Mouse (Mus musculus): Measurements from ENCODE around the gene Disc1.

Disc1 gene

DNA sequence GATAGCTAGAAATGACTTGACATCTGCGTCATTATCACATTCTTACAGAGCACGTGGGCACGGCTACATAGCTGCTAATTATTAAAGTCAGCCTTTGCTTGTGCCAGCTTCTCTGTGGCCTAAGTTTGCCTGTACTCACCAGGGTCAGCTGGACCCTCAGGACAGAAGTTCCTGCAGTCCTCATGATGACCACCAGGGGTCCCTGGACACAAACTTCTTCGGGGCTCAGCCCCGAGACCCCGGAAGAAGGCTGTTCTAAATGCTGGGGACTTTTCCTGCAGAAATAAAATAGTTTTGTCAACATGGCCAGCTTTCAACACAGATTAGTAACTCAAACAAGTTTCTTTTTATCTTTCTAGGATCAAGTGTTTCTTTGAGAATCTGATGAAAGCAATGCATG, 74.3 kb downstream of the Disc1 start:
- peak; percentile 12 for DNase-seq (ENCODE audit: low spot score)

DNA sequence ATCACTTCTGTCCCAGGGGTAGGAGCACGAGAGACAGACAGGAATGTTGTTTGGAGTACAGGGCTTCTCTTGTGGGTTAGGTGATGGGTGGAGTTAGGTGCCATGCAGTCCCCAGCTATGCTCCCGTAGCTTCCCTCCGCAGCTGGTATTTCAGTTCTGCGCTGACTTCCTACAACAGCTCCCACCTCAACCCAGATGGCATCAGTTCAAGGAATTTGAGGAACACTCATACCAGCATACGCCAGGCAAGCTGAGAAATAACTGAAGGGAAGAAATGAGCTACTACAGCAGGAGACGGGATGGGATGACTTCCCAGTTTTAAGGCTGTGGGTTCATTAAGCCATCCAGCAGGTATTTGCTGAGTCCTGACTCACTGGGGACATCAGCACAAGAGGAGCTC, 76.8 kb downstream of the Disc1 start:
- no peak for DNase-seq (ENCODE audit: low spot score)

DNA sequence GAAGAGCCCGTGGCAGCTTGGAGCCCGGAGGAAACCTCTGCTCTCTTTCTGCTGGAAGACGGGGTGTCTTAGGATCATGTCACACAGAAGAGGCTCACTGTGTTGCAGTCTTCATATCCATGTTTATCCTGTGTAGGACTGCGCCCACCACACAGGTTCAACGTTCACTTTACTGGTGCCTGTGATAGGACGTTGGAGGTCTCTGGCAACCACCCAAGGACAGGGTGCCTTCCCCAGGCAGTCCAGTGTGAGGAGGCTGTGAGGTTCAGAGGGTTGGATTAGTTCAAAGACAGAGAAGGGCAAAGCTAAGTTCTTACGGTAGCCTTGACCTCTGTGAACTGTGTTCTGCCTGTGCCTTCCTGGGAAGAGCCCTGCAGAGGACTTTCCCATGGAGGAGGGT, 77.3 kb downstream of the Disc1 start:
- no peak for DNase-seq (ENCODE audit: low spot score)

DNA sequence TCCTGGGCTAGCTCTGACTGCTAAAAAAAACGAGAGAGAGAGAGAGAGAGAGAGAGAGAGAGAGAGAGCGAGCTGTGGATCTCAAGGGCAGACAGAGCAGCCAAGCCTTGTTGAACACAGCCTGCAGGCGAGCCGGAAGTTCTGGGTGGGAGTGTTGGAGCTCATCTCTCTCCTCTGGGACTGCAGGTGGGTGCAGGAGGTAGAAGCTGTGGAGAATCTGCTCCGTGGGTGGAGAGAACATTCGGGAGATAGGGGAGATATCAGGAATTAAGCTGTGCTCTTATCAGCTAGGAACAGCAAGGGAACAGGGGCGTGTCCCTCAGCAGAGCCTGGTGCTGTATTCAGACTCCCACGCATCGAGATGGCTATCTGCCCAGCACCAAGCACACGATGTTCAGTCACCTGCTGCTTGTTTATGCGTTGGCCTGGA, 79.7 kb downstream of the Disc1 start:
- DNase-seq (ENCODE audit: low spot score), result peak; percentile 68

DNA sequence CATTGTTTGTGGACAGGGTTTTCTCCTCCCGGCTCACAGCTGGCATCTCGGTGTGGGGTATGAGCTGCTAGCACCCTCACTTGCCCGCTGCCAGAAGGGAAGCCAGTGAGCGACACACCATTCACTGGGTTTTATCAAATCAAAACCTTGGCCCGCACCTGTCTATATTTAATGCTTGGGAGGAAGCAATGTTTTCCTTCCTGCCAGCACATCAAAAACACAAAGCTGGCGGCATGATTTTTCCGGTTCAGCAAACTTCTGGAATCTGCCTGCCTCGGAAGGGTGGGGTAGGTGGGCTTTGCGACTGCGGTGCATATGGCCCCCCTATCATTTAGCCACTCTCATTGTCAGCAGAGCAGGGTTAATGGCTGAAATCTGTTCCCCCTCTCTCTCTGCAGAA, 80.9 kb downstream of the Disc1 start:
- DNase-seq (ENCODE audit: low spot score), result no peak

DNA sequence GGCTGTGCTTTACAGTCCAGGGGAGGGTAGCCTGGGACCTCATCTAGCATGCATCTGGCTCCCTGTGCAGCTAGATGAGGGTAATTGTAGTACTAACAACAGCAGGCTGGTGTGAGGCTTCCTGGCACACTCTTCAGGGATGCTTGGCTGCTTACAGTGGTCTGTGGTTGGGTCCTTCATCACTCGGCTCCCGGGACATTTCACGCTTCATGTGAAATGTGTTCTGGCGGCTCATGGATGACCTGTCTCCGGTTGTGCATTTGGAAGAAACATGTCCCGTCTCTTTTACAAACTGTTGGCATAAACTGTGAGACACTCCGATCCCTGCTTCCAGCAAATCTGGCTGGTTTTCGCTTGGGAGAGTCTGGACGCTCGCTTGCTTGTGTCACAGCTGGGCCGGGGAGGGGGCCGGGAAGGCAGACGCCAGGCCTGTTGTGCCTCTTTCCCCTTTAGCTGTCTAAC, 85.7 kb downstream of the Disc1 start:
- no peak for DNase-seq (ENCODE audit: low spot score)

DNA sequence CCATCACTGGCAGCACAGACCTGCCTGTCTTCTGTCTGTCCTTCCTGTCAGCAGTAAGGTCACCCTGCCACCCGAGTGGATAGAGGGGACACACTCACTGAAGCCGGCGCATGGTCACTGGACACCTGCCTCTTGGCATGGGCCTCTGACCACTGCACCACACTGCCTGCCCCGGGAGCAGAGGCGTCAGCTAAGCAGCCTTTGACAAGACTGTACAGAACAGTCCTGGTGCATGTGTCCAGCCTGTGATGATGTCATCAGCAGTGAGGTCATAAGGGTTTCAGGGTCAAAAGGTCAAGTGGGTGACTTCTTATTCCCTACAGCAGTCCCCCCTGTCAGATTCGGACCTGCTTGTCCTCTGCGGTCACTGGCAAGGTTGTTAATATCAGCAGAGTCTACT, 87.0 kb downstream of the Disc1 start:
- no peak for DNase-seq (ENCODE audit: low spot score)

DNA sequence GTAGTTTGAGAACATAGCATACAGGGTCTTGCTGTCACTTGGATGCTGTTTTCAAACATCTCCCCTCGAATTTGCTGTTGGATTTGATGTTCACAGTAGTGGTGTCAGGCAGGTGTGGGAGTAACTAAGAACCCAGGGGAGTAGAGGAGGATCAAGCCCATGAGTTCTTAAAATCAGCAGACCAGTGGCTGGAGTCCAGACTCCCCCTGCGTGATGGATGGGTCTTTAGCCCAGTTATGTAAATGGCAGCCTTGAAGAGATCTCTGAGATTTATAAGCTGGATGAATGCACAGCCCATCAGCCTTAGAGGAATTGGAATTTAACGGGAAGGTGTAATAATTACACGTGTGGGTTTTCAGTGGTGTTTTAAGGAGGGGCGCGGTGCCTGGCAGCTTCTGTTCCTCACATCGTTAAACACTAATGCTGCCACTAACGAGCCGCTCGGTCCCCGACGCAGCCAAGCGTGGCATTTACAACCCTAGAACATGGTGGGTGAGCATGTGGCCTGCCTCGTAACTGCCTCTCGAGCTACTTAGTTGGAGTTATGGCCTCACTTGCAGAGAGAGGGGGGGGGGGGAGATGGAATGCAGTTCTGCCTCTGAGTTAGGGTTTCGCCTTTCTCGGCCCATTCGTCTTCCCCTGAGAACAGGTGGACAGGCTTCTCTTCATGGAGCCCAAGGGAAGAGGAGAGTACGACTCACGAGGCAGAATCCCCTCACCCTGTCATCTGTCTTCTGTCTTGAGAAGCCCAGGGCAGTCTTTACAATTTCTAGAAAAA, 103.1 kb downstream of the Disc1 start:
- DNase-seq (ENCODE audit: low spot score), result no peak

DNA sequence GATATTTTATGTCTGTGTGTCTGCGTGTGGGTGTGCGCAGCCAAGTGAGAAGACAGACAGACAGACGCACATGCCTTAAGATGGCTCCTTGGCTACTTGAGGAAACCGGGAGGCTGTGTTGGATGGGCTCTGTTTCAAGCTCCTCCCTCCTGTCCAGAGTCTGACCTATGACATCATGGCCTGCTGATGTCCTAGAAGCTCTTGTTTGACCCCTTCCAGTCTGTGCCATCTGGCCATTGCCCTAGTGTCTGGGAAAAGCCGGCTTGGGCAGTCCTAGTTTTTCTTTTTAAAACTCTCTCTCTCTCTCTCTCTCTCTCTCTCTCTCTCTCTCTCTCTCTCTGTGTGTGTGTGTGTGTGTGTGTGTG, 103.6 kb downstream of the Disc1 start:
- no peak for DNase-seq (ENCODE audit: low spot score)

DNA sequence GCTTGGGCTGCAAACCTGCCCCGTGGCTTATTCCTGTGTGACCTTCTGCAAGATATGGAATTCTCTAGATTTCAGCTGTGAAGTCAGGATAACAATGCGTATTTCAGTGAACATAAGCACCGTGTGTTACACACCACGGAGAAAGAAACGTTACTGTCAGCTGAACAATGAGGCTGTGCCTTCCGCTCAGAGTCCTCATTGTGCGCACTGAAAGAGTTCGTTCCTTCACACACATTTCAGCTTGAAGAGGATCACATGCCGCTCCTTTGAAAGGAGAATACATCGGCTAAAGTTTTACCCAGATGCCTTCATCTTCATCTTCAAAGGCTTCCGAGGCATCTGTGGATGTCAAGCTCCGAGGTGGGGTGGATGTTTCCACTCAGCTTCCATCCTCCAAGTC, 105.4 kb downstream of the Disc1 start:
- no peak for DNase-seq (ENCODE audit: low spot score)

DNA sequence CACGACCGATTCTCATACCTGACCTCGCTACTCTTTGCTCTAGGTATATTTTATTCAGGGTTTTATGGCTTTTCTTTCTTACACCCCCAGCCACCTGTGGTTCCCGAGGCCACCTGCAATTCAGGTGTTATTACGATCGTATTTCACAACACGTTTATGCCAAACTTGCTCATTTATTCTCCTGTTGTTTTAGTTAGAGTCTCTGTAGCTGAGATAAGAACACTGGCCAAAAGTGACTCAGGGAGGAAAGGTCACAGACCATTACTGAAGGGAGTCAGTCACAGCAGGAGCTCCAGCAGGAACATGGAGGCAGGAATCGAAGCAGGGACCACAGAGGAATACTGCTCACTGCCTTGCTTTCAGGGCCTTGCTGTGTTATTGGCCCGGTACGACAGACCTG, 109.5 kb downstream of the Disc1 start:
- no peak for DNase-seq (ENCODE audit: low spot score)

DNA sequence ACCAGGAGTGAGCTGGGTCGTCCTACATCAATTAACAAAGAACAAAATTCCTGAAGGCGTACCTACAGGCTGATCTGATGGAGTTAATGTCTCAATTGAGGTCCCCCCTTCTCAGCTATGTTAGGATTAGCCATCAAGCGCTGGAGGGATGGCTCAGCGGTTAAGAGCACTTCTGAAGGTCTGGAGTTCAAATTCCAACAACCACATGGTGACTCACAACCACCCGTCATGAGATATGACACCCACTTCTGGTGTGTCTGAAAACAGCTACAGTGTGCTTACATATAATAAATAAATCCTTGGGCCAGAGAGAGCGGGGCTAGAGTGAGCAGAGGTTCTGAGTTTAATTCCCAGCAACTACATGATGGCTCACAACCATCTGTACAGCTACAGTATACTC, 109.9 kb downstream of the Disc1 start:
- no peak for DNase-seq (ENCODE audit: low spot score)

DNA sequence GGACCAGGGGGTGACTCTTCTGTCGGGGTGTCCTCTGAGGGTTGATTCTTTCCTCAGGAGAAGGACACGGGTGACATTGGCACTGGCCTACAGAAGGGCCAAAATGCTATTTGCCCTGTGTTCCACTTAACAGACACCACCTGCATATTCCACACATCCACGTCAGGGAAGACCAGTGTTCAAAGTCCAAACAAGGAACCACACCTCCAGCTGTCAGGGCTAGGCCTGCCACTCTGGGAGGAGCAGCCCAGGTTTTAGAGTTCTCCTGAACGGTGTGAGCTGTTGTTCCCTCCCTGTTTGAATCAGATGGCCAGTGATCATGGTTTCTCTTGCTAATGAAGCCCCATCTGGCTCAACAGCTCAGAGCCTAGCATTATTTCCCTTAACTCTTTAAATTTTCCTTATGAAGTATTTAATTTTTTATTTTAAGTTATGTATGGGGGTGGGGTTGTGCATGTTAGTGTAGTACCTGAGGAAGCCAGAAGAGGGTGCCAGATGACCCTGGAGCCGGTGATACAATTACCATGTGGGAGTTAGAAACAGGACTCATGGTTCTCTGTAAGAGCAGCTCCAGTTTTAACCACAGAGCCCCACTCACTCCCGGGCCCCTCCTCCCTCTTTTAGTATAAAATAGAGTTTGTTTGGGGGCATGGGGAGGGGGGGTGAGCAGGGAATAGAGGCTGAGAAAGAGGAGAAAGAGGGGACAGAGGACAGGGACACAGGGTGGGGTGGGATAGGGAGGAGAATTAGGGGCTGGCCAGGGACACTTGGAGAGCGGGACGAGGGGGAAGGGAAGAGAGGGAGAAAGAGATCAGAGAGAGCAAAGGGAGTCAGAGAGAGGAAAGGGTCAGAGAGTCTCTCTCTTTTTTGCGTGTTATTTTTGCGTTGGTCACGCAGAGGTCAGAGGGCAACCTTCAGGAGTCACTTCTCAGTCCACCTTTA, 111.8 kb downstream of the Disc1 start:
- peak; percentile 16 for DNase-seq (ENCODE audit: low spot score)

DNA sequence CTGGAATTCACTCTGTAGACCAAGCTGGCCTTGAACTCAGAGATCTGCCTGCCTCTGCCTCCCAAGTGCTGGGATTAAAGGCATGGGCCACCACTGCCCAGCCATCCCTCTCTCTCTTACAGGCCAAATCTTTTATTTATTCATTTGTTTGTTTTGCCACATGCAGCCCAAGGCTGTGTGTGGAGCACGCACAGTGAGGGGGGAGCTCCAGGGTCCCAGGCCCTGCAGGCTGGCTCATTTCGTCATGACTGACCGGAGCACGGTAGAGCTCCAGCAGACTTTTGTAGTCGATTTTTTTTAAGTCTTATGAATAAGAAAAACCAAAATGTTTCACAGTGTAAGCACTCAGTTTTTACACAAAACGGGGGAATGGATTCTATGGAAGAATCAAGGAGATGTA, 112.5 kb downstream of the Disc1 start:
- DNase-seq (ENCODE audit: low spot score), result no peak

DNA sequence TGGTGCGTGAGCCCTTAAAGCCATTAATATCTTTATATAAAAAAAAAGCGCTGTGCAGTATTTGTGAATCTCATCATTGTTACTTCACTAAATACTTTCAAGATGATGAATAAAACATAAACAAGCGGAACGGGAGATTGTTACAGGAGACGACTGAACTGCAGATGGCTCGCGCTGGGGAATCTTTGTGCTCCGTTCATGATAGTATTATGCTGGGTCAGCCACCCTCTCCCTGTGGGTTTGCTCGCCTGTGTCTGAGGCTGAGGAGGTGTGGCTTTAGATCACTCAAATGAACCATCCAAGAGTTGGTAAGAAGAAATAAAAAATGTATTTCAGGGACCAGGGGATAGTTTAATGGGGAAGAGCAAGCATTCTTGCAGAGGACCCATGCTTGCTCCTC, 113.0 kb downstream of the Disc1 start:
- DNase-seq (ENCODE audit: low spot score), result no peak

DNA sequence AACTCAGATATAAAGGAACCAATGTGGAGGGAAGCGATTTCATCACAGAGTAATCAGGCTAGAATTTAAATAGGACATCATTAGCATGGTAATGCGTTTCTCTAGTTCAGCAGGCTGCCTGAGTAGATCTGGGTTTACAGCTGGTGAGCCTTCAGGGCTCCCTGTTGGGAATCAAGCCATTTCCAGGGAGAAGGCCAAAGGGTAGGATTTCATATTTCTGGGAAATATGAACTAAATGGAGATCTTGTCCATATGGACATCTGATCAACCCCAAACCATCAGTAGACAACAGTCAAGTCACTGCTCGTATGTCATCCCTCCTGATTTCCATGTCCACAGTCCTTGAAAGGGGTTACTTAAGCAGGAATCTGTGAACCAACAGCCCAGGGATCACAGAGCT, 115.6 kb downstream of the Disc1 start:
- no peak for DNase-seq (ENCODE audit: low spot score)

DNA sequence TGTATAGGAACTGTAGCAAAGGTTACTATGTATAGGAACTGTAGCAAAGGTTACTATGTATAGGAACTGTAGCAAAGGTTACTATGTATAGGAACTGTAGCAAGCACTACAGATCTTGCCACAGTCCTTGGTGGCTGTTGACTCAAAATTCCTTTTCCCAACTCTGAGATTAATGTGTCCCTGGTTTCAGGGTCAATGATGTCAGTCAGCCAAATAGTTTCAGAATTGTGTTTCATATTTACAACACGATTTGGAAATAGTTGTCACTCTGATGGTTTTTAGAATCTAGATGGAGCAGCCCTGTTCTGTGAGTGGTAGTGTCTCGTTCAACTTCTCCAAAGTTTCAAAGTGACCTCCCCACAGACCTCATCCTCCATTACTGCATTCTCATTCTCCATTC, 117.5 kb downstream of the Disc1 start:
- no peak for DNase-seq (ENCODE audit: low spot score)

DNA sequence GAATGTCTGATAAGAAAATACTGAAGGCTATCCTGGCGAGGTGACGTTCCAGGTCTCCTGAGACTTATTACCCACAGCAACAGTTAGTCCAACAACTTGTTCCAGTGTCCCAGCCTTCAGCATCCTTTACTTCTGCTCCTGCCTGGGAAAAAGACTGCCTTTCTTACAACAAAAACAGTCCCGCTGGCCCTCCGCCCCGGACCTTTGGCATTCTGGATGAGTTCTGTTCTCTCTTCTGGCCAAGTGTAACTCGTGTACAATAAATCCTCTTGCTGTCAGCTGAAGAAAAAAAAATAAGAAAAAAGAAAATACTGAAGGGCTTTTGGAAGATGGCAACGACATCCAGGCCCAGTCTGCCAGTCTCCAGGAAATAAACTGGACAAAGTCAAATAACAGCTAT, 120.2 kb downstream of the Disc1 start:
- no peak for DNase-seq (ENCODE audit: low spot score)

DNA sequence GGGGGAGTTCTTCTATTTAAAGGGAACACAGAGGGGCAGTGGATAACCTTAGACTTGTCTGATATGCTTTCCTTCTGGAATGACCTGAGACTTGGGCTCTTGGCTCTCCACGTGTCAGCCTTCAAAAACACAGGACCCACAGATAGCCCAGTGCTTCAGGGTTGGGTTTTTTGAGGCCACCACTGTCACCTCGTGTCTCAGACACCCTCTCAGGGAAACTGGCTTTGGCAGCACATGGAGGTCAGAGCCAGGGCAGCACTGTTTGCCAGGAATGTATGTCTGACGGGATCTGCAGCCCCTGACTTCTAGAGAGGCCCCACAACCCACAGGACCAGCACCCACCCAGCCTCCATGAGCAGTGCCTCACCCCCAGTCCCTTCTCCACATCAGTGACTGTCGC, 120.9 kb downstream of the Disc1 start:
- DNase-seq (ENCODE audit: low spot score), result no peak

DNA sequence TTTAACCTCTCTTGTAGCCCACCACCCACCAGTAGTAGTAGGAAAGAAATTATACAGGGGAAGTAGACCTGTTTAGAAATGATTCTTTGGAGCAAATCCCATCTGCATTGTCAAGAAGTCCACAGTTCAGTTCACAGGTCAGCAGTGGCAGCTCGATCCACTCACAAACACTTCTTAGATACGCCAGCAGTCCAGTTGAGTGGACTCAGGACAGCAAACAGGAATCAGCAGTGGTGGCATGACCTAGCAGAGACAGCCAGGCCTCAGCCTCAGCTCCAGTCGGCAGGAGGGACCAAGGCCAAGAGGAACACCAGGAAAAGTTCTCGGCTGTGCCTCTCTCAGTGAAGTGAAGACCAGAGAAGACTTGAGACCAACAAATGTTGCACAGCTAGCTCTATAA, 121.7 kb downstream of the Disc1 start:
- no peak for DNase-seq (ENCODE audit: low spot score)

DNA sequence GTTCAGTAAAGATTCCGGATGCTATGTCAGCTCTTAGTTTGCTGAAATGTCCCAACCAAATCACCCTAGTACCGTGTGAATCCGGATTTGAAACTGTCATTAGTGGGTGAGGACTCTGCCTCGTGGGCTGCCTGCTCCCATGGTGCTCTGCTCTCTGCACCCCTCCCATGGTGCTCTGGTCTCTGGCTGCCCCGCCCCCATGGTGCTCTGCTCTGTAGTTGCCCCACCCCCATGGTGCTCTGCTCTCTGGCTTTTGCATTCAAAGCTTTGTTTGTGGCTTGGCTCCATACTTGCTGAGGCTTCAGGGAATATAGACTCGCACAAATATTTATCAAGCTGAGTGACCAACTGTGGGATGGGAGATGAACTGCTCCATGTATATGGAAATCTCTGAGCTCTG, 123.1 kb downstream of the Disc1 start:
- DNase-seq (ENCODE audit: low spot score), result no peak

DNA sequence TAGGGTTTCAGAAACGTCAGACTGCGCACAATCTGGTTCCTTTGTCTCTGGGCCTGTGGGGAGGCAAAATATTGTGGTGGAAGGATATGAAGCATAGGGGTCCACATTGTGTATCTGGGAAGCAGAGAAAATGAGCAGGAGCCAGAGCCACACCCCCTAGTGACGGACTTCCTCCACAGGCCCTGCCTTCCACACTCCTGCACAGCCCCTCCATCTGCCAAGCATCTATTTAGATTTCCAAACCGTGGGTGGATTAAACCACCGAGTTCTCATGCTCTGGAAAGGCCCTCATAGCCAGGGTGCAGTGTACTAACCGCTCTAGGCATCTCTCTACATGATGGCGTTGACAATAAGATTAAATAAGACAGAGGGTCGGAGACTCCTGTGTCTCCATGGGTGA, 124.0 kb downstream of the Disc1 start:
- no peak for DNase-seq (ENCODE audit: low spot score)
